Mouse (Mus musculus) monocyte, adult 2 months (primary cell): Measurements from ENCODE around the gene Slc38a10.
A peak's percentile ranks its signal among the peaks of the same experiment; 100 is the strongest.

Experiments used
- DNase-seq, 2 experiments: peaks; one replicate each; pipeline ENCODE4 v3.0.0; 2022; ENCODE audit warnings: low spot score in 2 of 2, low read depth in 1 of 2

The Slc38a10 gene

DNA sequence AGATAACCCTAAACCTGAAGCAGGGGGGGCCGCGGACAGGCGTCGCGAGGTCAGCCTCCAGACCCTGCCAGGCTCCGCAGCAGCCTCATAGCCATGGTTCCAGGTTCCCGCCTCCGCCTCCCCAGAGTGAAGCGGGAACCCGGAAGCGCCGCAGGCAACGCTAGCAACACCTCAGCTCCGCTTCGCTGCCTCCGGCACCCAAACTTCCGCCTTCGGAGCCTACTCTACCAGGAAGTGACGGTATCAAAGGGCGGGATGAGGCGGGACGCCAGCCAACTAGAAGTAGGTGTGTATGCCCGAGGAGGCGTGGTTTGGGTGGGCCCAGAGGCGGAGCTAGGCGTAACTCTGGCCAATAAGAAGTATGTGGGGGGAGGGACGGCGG, at the start of gene Slc38a10:
Gene Slc38a10 (minus strand): TSS at position 234 of the 382 bp plus-strand sequence.
- peak; percentile 99 for DNase-seq

DNA sequence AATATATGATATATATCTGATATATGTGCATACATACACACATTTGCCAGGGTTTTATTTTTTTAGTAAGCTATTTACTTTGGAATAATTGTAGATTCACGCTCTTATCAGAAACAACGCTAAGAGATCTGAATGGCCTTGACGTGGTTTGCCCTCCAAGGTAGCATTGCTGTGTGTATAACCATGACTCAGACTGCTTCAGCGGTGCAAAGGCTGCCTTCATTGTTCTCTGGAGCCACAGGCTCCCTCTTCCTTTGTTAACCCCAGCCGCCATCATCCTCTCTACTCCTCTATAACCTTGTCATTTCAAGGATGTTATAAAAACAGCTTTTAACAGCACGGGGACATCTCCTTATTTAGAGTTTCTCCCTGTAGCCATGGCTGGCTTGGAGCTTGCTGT, 49.5 kb upstream of the Slc38a10 start:
- DNase-seq: no peak

DNA sequence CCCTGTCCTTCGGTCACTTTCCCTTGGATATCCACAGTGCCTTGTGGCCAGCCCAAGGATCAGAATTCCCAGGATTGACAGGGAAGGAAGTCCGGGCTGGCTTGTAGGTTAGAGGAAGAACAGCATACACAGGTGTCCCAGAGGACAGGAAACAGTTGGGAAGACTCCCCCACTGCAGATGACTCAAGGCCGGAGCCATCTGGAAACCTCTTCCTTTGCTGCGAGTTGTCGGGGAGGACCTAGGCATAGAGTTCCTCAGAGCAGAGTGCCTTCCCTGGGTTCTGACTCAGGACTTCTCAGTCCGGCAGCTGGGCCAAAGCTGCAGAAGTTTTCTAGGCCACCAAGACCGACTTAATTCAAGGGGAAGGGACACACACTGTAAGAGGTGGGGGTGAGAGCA, 48.6 kb upstream of the Slc38a10 start:
- no peak for DNase-seq

DNA sequence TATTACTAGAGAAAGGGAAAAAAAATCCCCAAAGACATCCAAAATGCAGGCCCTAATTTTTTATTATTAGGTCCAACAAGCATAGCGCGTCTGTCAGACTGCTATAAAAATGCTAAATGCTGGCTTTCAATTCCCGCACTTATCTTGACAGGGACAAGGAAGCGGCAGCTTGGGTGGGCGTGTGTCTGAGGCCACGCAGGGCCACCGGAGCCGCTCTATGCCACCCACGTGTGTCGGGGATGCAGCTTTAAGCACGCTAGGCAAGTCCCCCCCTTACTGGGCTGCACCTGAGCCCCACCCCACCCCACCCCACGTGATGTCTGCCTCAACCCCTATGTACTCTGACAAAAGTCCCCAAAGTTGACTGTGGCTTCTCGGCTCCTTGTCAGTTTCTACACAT, 47.7 kb upstream of the Slc38a10 start:
- DNase-seq: no peak

DNA sequence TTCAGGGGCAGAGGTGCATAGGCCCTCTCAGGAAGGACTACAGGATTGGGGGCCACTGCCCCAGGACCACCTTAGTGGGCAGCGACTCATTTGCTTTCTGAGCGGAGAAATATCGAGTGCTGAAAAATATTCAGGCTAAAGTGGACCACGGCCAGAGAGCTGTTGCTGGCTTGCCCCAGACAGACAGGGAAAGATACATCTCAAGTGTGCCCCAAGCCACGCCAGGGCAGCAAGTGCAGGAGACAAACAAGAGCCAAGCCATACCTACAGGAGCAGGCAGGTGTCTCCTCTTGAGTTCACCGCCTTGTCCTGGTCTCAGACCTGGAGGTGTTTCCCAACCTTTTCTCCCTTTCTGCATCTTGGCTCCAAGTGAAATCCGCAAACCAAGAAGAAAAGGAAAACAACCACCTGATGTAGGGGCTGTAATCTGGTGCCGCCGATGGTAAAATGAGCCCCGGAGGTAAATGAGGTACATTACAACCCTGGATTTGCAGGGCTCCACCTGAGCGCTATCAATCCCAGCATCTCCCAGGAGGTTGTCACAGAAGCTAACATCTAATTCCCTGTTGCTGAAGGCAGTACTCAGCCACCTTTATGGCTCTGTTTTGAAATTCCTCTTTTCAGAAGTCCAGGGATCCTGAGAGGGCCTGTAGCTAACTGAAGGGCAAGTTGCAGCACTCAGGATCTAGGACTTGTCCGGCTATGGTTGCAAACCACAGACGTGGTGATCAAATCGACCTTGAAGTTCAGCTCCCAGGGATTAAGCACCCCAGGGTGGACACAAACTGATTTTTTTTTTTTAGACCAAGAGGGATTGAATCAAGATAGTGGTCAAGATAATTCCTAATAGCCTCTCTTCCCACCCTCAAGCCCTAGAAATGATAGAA, 39.6 kb upstream of the Slc38a10 start:
- no peak for DNase-seq

DNA sequence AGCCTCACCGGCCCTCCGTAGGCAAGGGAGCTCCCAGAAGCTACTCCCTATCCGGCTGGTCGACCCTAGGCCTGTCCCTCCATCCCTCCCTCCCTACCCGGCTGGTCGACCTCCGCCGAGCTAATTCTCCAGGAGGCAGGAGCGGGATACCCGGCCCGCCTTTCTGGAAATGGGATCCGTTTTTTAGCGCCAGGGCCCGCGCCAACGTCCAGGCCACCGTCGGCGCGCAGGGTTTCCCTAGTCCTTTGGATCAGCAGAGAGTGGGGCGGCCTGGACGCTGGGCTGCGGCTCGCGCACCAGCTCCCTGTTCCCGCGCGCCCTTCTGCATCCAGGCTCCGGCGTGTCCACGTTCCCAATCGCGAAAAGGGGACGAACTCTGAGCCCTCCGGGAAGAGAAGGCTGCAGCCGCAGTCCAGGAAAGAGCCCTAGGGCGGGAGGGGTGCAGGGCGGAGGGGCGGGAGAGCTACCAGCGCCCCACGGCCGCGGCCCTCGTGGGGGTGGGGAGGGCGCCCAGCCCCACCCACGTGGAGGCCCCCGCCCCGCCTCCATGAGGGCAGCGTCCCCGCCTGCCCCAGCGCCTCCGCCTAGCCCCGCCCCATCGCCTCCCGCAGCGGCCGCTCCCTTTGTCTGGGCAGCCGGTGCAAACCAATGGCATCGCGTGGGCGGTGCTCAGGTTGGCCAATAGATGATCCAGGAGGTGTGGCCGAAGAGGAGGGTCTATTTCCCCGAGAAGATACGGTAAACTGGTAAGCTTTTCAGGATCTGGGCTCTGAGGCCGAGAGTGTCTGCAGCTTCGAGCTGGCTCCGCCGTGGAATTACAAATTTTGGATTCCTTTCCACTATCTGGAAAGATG, 38.5 kb upstream of the Slc38a10 start:
- DNase-seq: peak; percentile 77 to 78

DNA sequence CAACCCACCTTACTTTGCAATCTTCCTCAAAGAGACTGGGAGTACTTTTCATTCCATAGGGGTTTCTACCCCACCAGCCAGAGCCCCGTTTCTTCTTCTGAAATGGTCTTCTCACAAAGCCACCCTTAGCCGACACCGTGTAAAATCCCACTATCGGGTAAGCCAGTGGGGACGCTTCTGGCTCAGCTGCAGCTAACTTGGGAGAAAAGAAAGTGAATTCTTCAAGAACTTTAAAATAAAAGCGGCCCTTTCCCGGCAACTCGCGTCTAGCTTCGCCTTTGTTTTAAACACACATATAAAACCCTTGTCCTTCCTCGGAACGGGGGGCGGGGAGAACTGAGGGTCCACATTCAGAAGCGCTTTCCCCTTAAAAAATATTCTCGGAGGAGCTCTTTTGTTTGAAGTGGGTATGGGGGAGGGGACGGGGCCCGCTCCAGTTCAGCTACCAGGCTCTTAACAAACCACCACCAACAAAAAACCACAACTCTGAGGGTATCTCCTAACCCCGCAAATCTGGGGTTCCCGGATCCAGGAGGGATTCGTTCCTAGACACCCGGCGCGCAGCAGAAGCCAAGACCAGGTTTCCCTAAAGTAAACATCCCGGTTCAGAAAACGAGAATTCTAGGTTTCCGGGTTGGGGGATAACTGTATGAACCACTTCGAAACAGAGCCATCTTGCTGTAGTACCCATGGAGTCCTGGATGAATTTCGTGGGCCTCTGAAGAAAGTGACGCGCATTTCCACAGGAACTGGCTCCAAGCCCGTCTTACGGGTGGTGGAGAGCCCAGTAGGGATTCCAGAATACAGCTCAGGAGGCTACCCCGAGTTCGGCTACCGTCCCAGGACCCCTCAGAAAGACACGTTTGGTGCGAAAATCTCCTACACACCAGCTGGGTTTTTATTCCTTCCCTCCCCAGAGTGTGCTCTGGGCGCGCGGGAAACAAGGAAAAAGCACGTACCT, 37.6 kb upstream of the Slc38a10 start:
- DNase-seq: no peak

DNA sequence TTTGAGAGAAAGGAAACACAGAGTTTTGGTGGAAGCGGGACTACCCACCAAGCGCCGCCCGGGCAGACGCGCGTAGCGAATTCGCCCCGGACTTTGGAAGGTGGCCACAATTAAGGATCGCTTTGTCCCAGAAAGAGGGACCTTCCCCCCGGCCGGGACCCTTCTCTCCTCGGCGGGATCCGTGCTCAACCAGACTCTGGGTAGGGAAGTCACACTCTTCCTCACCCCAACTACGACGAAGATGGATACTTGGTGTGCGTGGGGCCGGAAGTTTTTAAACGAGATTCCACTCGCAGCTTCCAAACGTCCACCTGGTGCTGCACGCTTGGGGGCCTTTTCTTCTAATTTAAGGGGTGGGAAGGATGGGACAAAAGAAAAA, 36.9 kb upstream of the Slc38a10 start:
- DNase-seq: no peak

DNA sequence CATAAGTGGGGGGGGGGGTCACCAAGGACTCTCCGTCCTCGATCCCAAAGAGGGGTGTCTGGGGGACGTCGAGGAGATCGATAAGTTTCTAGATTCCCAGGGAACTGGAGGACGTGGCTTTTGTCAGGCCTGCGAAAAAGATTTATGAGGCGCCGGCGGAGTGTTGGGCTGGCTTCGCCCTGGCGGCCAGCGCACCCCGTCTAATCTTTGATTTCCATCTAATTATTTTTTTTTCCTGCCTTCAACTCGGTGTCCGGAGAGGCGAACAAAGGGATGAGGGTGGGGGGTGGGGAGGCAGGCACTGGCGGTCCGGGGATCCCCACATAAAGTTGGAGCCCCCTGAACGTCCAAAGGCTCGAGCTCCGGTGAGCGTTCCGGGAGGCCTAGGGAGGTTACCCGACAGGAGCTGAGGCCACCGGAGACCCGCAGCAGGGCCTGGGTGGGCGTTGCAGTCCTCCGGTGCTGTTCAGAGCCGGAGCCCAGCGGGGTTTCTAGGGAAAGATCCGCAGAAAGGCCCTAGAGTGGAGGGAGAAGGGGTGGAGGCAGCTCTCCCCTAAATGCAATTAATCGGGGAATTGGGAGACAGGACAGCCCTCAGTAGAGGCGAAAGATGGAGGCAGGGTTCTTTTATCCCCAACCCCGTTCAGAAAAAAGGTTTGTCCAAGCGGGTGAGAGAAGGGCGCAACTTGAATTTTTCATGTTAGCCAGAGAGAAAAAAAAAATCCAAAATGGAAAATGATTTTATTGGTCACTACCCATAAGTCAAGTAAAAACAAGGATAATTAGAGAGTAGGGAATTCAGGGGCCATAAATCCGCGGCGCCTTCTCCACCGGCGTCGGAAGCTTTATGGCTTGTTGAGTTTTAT, 36.3 kb upstream of the Slc38a10 start:
- no peak for DNase-seq

DNA sequence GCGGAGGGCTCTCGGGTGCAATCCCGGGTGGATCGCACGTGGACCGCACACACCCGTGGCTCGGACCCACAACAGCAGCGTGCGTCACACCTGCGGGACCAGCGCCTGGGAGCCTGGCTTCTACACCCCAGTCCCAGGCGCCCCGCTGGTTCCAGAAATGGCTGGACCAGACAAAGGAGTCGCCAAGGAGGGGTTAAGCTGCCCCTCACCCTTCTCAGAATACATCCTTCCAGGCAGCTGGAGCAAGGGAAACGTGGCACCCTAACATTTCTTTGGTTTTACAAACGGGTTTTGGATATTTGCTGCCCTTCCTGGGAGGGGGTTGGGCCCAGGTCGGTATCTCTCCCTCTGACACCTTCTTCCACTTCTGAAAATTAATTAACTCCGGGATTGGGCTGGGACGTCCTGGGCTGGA, 35.7 kb upstream of the Slc38a10 start:
- DNase-seq: no peak

DNA sequence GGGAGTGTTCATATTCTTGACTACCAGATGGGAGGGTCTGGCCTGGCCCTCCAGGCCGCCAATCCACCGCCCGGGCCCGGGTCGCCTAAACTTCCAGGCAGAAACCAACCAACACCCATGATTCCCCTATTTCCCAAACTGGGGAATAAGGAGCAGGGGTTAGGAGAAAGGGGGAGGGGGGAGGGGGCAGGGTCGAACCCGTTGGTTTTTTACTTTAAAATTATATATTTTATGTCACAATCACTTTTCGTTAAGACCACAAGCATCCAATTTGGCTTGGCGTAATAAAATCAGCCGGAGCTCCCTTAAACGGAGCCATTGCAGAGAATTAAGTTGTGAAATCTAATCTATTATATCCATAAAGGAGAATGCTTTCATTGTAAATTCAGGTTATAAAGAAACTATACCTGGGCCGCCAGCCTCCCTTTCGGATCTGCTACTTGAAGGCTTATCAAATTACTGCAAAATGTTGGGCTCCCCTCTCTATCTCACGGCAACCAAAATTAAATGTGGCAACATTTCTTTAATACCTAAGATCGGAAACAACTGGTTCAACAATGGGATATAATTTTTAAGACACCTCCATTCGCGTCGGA, 35.1 kb upstream of the Slc38a10 start:
- DNase-seq: no peak

DNA sequence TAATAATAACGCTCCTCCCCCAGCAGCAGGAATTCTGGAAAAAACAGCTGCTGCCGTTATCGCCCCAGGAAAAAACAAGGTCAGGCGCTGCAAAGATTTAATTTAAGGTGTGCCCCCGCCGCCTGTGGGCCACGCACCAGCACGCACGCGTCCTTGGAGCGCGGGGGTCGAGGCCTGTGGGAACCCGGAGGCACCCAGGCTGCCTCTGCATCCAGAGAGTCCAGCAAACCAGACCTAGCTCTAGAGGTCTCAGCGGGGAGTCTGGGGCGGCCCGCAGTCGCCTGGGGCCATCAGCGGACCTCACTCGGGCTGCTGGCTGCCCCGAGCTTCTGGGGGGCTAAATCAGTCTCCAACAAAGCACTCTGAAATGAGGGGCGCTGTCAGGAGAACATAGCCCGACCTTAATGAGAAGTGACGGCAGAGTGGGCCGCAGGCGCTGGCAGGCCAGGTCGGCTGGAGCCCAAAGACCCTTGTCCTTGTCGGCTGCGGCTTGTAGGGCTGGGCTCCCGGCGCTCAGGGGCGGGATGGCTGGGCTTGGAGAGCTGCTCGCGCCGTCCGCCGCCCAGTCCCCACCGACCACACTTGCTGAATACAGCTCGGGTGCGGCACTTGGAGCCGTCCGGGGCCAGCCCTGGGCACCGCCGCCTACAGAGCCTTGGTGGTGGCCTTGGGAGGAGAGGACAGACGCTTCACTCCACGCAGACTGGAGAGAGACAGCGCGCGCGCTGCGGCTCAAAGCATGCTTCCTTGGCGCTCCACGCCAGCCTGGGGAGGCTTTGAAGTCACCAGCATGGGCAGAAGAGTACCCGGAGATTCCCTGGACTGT, 34.4 kb upstream of the Slc38a10 start:
- DNase-seq: no peak

DNA sequence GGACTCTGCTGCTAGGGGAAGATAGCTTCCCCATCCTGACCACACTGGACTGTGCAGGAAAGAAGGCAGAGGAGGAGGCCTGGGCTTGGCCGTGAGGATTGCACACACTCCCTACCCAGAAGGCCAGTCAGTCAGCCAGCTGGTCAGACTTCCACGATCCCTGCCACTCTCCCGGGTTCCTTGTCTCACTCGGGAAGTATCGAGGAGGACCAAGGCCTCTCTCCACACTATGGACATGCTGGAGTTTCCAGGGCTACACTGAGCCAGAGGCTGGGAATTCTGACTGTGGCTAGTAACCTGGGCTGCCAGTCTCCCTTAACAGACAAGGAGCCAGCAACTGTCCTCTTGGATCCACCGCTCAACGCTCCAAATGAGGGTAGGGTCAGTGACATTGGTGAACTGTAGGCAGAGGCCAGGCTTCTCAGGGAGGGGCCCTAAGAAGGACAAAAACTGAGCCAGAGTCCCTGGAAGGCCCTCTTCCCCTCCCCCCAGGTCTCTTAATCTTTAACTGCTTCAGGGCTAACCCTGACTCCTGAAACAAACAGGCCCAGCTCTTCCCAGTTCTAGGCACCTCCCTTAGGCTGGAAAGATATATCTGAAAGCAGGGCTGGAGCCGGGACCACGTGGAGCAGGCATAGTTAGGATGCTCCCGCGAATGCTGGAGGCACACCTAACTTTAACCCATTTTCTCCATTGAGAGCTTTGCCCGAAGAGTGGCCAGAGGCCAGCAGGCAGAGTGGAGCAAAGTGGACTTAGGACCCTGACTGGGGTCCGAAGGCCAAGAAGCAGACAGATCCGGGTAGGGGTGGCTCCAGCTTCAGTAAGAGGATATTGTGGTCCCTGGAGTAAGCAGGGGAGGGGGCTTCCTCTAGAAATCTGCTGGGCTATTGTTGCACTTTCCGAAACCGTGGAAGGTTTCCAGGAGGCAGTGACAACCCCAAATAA, 33.5 kb upstream of the Slc38a10 start:
- no peak for DNase-seq

DNA sequence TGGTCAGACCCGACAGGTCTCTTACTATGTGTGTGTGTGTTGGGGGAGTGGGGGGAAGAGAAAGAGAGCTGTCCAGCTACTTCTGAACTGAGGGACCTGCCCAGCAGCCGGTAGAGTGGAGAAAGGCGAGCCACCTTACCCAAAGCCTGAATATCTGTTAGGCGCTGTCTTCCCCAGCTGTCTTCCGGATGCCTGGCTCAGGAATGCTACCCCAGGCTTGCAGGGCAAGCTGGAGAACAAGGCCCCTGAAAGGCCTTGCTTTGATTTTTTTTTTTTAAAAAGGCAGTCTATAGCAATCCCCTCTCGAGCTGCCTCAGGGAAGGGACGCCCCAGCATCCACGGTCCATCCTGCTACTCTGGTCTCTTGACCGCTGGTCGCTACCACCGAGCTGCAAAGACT, 32.6 kb upstream of the Slc38a10 start:
- DNase-seq: no peak

DNA sequence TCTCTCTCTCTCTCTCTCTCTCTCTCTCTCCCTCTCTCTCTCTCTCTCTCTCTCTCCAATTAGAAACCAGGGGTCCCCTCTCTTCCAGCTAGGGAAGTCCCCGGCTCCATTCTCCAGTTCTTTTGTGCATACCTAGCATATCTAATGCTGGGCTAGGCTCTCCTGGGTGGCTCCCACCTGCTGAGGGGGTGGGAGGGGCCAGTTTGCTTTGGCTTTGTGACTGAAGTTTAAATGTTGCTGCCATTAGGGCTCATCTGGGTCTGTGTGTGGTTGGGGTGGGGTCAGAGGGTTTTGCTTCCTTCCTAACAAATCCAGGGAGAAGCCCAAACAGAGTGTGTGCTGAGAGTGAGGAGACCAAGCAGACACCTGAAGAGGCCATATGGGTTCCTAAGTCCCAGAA, 32.0 kb upstream of the Slc38a10 start:
- DNase-seq: no peak

DNA sequence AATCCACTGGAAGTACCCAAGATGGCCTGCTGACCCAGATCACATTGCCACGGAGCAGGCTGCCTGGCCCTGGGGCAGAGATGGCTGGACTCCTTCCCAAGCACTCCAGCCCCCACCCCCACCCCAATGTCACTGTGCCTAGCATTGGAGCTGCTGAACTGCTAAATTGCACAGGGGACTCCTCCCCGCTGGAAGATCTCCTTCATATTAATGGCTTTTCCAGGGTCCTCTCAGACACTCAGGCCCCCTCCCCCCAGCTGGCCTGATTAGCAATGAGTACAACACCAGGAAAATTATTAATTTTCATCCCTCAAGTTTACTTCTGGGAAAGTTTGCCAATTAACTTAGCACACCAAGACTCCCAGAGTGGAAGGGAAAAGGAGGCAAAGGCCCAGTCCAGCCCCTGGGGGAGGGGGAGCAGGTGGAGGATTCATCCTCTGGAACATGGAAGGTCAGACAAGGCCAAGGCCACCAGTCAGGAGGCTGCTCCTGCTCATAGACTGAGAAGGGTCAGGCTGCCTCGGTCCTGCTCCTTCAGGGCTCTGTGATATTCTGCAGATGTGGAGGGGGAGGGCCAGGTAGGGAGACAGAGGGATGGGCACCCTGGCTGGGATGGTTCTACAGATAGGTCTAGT, 31.4 kb upstream of the Slc38a10 start:
- no peak for DNase-seq

DNA sequence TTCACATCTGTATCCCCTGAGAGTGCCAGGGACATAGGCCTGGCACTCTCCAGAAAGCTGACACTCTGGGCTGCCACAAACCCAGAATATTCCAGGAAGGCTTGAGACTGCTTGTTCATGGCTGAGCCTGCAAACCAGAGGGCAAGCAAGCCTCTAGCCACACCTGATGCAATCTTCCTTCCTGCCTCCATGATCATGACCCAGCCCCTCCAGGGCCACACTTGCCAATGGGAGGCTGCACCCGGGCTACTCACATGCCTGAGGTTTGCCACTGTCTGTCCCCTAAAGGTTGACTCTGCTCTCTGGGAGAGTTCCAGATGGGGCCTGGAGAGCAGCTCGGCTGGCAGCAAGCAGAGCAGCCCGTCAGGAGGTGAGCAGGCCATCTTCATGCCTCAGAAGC, 30.2 kb upstream of the Slc38a10 start:
- no peak for DNase-seq
